Mouse (Mus musculus) liver, embryonic 14.5 days (tissue): ENCODE measurements at regions not wholly inside any gene's neighbourhood (a gene's known extent, or its start where the extent isn't known, plus 50 kb on each side); places are given as distances from the start of the nearest gene placed in this dataset.

Experiments
- CTCF ChIP-seq: IDR thresholded peaks from 2 replicates; pipeline ENCODE4 v1.5.1; 2016; ENCODE audit warnings: antibody characterized with exemption, low read depth, control low read depth
- EP300 ChIP-seq: IDR thresholded peaks from 2 replicates; pipeline ENCODE4 v1.6.1; 2016; ENCODE audit warnings: antibody characterized with exemption, low read depth

- no peak for TF ChIP-seq CTCF
- no peak for TF ChIP-seq EP300
Measured at GRCm38 (mm10) chr2:179158881-179159280, 283.4 kb upstream of the Cdh4 start.
